Mouse (Mus musculus): Measurements from ENCODE around the gene Camta1. TPM values are rescaled to one million over a fixed set of nuclear protein-coding genes. Genes with fewer than 3 reads are reported as not detected.

Camta1 gene
- polyA plus RNA-seq, 2 experiments = 7.3 to 32.8 TPM

GRCm38 (mm10) chr4:150894718-150895501 lies 966.8 kb downstream of the Camta1 start:
- WGBS (ENCODE audit: insufficient replicate concordance) = 49% methylated on average over 8 of the region's 8 CpGs

GRCm38 (mm10) chr4:150891308-150891707 lies 970.4 kb downstream of the Camta1 start:
- WGBS (ENCODE audit: insufficient replicate concordance) = 31% methylated on average over 5 of the region's 5 CpGs
- Histone ChIP-seq H3K4me3 (ENCODE audit: insufficient read depth in 1 of 2, low read depth in 2 of 2, low read length in 2 of 2) (no peak overlapping the region), H3K4me1 (replicated peaks; ENCODE audit: control insufficient read depth in 2 of 2, insufficient read depth in 2 of 2, low read length in 1 of 2) (peaks cover 0 to 2% of the 10 kb centered on the region in 2 experiments; a peak in 2 of 4 replicates), H3K9me3 (ENCODE audit: control insufficient read depth, low read length) (no peaks in the 10 kb centered on the region), H3K36me3 (replicated peaks; ENCODE audit: control insufficient read depth, insufficient read depth, low read depth) (no peaks in the 10 kb centered on the region), H3K27me3 (ENCODE audit: control insufficient read depth, insufficient read depth, low read length) (no peaks in the 10 kb centered on the region), H3K4me2 (ENCODE audit: low read depth) (no peak overlapping the region), H3K9ac (replicated peaks) (no peak overlapping the region), H3K27ac (no peak overlapping the region)
- ATAC-seq (ENCODE audit: insufficient read depth) (no peak), DNase-seq (ENCODE audit: low read depth in 3 of 3, low spot score in 3 of 3) (no peak)
- TF ChIP-seq EP300 (IDR thresholded peaks at IDR 0.05; ENCODE audit: low read depth) (no peak), CTCF (IDR thresholded peaks at IDR 0.05; ENCODE audit: low read depth) (no peak)

More at GRCm38 (mm10) chr4:150894718-150895501, 966.8 kb downstream of the Camta1 start:
- no peak overlapping the region for H3K9ac ChIP-seq (replicated peaks)
- H3K4me1 ChIP-seq (replicated peaks; ENCODE audit: control insufficient read depth in 2 of 2, insufficient read depth in 2 of 2, low read length in 1 of 2) = no peaks in the 10 kb centered on the region; a peak in 1 of 4 replicates
- no peaks in the 10 kb centered on the region for H3K9me3 ChIP-seq (ENCODE audit: control insufficient read depth, low read length)
- H3K4me2 ChIP-seq (ENCODE audit: low read depth) = no peak overlapping the region
- H3K36me3 ChIP-seq (replicated peaks; ENCODE audit: control insufficient read depth, insufficient read depth, low read depth) = peaks cover 9% of the 10 kb centered on the region; the same call in 1 of the 2 replicates
- DNase-seq (ENCODE audit: low read depth in 3 of 3, low spot score in 3 of 3) (no peak), ATAC-seq (ENCODE audit: insufficient read depth) (no peak)
- H3K27me3 ChIP-seq (ENCODE audit: control insufficient read depth, insufficient read depth, low read length) = no peaks in the 10 kb centered on the region
- no peak overlapping the region for H3K4me3 ChIP-seq (ENCODE audit: insufficient read depth in 1 of 2, low read depth in 2 of 2, low read length in 2 of 2)
- H3K27ac ChIP-seq = no peak overlapping the region
- TF ChIP-seq EP300 (IDR thresholded peaks at IDR 0.05; ENCODE audit: low read depth) = no peak

DNA sequence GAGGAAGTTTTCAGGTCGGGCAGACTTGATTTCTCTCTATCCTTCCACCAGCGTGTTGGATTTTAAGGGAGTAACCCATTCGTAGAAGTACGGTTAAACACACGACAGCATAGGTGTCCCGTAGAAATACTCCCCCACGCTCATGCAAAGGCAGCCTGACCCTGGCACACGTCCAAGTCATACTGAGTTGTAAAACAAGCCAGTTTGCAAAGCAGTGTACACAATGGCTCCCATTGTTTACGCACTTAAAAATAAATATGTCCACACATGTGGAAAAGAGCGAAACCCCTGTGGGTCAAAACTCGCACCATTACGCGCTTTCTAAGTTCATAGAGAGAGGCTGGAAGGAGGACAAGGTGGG lies 971.7 kb downstream of the Camta1 start:
- H3K4me2 ChIP-seq (ENCODE audit: low read depth) = peak overlapping the region; percentile 22; the same call in 1 of the 2 replicates

DNA sequence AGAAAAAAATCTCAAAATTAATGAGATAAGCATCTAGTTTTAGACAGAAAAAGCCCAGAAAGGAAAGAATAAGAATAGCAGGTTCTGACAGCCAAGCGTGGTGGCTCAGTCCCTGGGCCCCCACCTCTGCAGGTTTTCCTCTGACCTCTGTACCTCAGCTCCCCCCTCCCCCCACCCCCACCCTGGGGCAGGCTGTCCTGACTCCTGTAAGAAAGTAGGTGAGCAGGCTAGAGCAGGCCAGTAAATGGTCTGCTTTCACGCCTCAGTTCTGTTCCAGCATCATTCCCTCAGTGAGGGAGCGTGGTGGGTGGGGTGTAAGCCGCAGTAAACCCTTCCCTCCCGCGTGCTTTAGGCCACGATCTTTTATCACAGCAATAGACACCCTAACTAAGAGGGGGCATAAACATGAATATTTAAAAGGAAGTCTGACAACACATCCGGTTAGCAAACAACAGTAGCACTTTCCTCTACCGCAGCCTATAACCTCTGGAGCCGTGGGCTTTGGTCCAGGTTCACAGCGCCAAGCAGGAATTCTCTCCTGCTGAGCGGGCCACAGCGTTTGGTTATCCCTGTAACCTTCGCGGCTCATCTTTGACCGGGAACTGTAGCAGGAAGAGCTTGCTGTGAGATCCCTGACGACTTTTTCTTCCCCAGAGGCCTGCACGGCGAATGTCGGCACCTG lies 972.3 kb downstream of the Camta1 start:
- H3K4me1 ChIP-seq (replicated peaks; ENCODE audit: control insufficient read depth in 2 of 2, insufficient read depth in 2 of 2, low read length in 1 of 2) = peaks cover 0 to 2% of the 10 kb centered on the region in 2 experiments; a peak in 2 of 4 replicates
- 44% methylated on average over 20 of the region's 20 CpGs for WGBS (ENCODE audit: insufficient replicate concordance)
- H3K4me2 ChIP-seq (ENCODE audit: low read depth) = peak overlapping the region; percentile 22; the same call in 1 of the 2 replicates
- no peaks in the 10 kb centered on the region for H3K27me3 ChIP-seq (ENCODE audit: control insufficient read depth, insufficient read depth, low read length)
- H3K27ac ChIP-seq = no peak overlapping the region
- DNase-seq (ENCODE audit: low read depth in 3 of 3, low spot score in 3 of 3) = no peak
- ATAC-seq (ENCODE audit: insufficient read depth) = no peak
- no peak overlapping the region for H3K9ac ChIP-seq (replicated peaks)
- H3K4me3 ChIP-seq (ENCODE audit: insufficient read depth in 1 of 2, low read depth in 2 of 2, low read length in 2 of 2) = no peak overlapping the region
- TF ChIP-seq EP300 (IDR thresholded peaks at IDR 0.05; ENCODE audit: low read depth) (no peak), CTCF (IDR thresholded peaks at IDR 0.05; ENCODE audit: low read depth) (no peak)
- H3K36me3 ChIP-seq (replicated peaks; ENCODE audit: control insufficient read depth, insufficient read depth, low read depth) = no peaks in the 10 kb centered on the region
- H3K9me3 ChIP-seq (ENCODE audit: control insufficient read depth, low read length) = no peaks in the 10 kb centered on the region

More for the DNA sequence above, 971.7 kb downstream of the Camta1 start:
- H3K9ac ChIP-seq (replicated peaks) = no peak overlapping the region
- no peak overlapping the region for H3K4me3 ChIP-seq (ENCODE audit: insufficient read depth in 1 of 2, low read depth in 2 of 2, low read length in 2 of 2)
- no peak overlapping the region for H3K27ac ChIP-seq
- no peaks in the 10 kb centered on the region for H3K27me3 ChIP-seq (ENCODE audit: control insufficient read depth, insufficient read depth, low read length)
- 66% methylated on average over 13 of the region's 13 CpGs for WGBS (ENCODE audit: insufficient replicate concordance)
- H3K9me3 ChIP-seq (ENCODE audit: control insufficient read depth, low read length) = no peaks in the 10 kb centered on the region
- ATAC-seq (ENCODE audit: insufficient read depth) = no peak
- H3K4me1 ChIP-seq (replicated peaks; ENCODE audit: control insufficient read depth in 2 of 2, insufficient read depth in 2 of 2, low read length in 1 of 2) = peaks cover 0 to 2% of the 10 kb centered on the region in 2 experiments; a peak in 2 of 4 replicates
- no peak for DNase-seq (ENCODE audit: low read depth in 3 of 3, low spot score in 3 of 3)
- TF ChIP-seq EP300 (IDR thresholded peaks at IDR 0.05; ENCODE audit: low read depth) (no peak), CTCF (IDR thresholded peaks at IDR 0.05; ENCODE audit: low read depth) (no peak)
- no peaks in the 10 kb centered on the region for H3K36me3 ChIP-seq (replicated peaks; ENCODE audit: control insufficient read depth, insufficient read depth, low read depth)

DNA sequence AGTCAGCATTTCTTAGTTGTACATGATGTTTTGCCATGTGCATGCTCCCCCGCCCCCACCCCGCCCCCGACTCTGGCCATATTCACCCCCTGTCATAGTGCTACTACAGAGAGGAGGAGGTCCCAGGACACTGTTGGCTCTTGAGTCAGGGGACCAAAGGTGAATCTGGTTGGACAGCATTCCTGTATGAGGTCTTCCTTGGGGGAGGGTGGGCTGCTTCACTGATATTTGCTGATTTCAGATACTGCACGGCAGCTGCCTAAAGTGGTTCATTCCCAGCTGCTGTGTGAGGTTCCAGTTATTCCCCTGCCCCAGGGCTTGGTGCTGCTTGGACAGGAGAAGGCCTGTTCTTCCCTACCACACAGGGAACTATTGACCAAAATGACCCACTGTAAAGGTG lies 973.2 kb downstream of the Camta1 start:
- no peaks in the 10 kb centered on the region for H3K36me3 ChIP-seq (replicated peaks; ENCODE audit: control insufficient read depth, insufficient read depth, low read depth)
- H3K27ac ChIP-seq = no peak overlapping the region
- H3K27me3 ChIP-seq (ENCODE audit: control insufficient read depth, insufficient read depth, low read length) = no peaks in the 10 kb centered on the region
- no peak overlapping the region for H3K9ac ChIP-seq (replicated peaks)
- 55% methylated on average over 4 of the region's 4 CpGs for WGBS (ENCODE audit: insufficient replicate concordance)
- no peak overlapping the region for H3K4me3 ChIP-seq (ENCODE audit: insufficient read depth in 1 of 2, low read depth in 2 of 2, low read length in 2 of 2)
- TF ChIP-seq EP300 (IDR thresholded peaks at IDR 0.05; ENCODE audit: low read depth) (no peak), CTCF (IDR thresholded peaks at IDR 0.05; ENCODE audit: low read depth) (no peak)
- ATAC-seq (ENCODE audit: insufficient read depth) (no peak), DNase-seq (ENCODE audit: low read depth in 3 of 3, low spot score in 3 of 3) (no peak)
- peaks cover 0 to 2% of the 10 kb centered on the region in 2 experiments; a peak in 2 of 4 replicates for H3K4me1 ChIP-seq (replicated peaks; ENCODE audit: control insufficient read depth in 2 of 2, insufficient read depth in 2 of 2, low read length in 1 of 2)
- H3K4me2 ChIP-seq (ENCODE audit: low read depth) = no peak overlapping the region
- H3K9me3 ChIP-seq (ENCODE audit: control insufficient read depth, low read length) = no peaks in the 10 kb centered on the region
